ENCODE assay signal across 8 mouse cellular contexts in genomic region chr5:28166256-28167231, GRCm38 (mm10). TPM values are rescaled to one million over a fixed set of nuclear protein-coding genes. Genes with fewer than 3 reads are reported as not detected.
DNase-seq lines count a peak whose midpoint lies in the region; ATAC-seq and TF ChIP-seq lines count a peak whose summit lies in the region.
"Had no signal": no experiment of that assay in that cellular context is flagged by ENCODE, and none has a peak within 500 bp of the region (broad histone marks: within the 10 kb centered on the region; RNA-seq: fewer than 3 reads in every experiment).

No protein-coding gene starts in this region.

- no peaks in the 10 kb centered on the region; the same call in 1 of the 2 replicates for H3K9me3 ChIP-seq in E14TG2a.4 (ENCODE audit: low read length)
- no peaks in the 10 kb centered on the region for H3K9me3 ChIP-seq in kidney, embryonic 14.5 days (ENCODE audit: control insufficient read depth, low read length)

- WGBS in kidney, embryonic 14.5 days: under 1% methylated on average over 87 of the region's 111 CpGs

- peaks cover 87% of the 10 kb centered on the region for H3K27me3 ChIP-seq in E14TG2a.4 (ENCODE audit: insufficient read depth, low read length)
- H3K27me3 ChIP-seq in kidney, embryonic 14.5 days (ENCODE audit: control insufficient read depth, insufficient read depth, low read length): peaks cover 90% of the 10 kb centered on the region

- peak overlapping the region; percentile 86 for H3K4me2 ChIP-seq in kidney, embryonic 14.5 days (replicated peaks; ENCODE audit: low read depth, low read length)

- H3K4me1 ChIP-seq in E14TG2a.4 (replicated peaks; ENCODE audit: low read depth, low read length): peaks cover 58% of the 10 kb centered on the region
- peaks cover 14% of the 10 kb centered on the region; the same call in 1 of the 2 replicates for H3K4me1 ChIP-seq in kidney, embryonic 14.5 days (ENCODE audit: control insufficient read depth, insufficient read depth, low read length)

- H3K27ac ChIP-seq in kidney, embryonic 14.5 days (ENCODE audit: low read depth, low read length): no peak overlapping the region

- peak; percentile 51 for DNase-seq in CD4-positive helper T cell, adult 2 months (ENCODE audit: low read depth, low spot score)
- DNase-seq in cerebellum, adult 9-10 months: peak; percentile 72
- peak; percentile 17 to 42 for DNase-seq in lung, postnatal 4 days
- no peak for DNase-seq in testis, postnatal 10 days (ENCODE audit: low spot score)

- ATAC-seq in granulocyte monocyte progenitor cell, adult 5-6 weeks (replicated peaks; ENCODE audit: poor library complexity, severe bottlenecking): peak; percentile 34; the same call in 1 of the 2 replicates
- ATAC-seq in kidney, embryonic 14.5 days (ENCODE audit: low FRiP score, low TSS enrichment): peak; percentile 34; the same call in 1 of the 2 replicates

- H3K9ac ChIP-seq in kidney, embryonic 14.5 days (ENCODE audit: low read depth, low read length): peak overlapping the region; percentile 31; the same call in 1 of the 2 replicates

- TF ChIP-seq CTCF in E14TG2a.4 (conservative IDR thresholded peaks at IDR 0.05; ENCODE audit: low read length): no peak

- no peaks in the 10 kb centered on the region for H3K36me3 ChIP-seq in E14TG2a.4 (ENCODE audit: insufficient read depth, low read length)
- H3K36me3 ChIP-seq in kidney, embryonic 14.5 days (ENCODE audit: control insufficient read depth, insufficient read depth, low read length): no peaks in the 10 kb centered on the region

- H3K4me3 ChIP-seq in E14TG2a.4 (replicated peaks; ENCODE audit: low read length): peak overlapping the region; percentile 79
- peak overlapping the region; percentile 42 for H3K4me3 ChIP-seq in kidney, embryonic 14.5 days (ENCODE audit: low read length)
- H3K4me3 ChIP-seq: erythroblast, embryonic 14.5 days had no signal

RNA-seq across cellular contexts. Expression of gene En2, which starts 1.1 kb away (rescaled TPM):
- total RNA-seq in granulocyte monocyte progenitor cell, adult 5-6 weeks (2014; fragmentation: Nextera tagmentation): not detected in 2 replicates
- not detected in 2 replicates for total RNA-seq in granulocyte monocyte progenitor cell, adult 5-6 weeks (2017)
- polyA plus RNA-seq in kidney, embryonic 14.5 days (2014; fragmentation: Nextera tagmentation; extraction: Ambion mirVana): 0.10 and 0.27 TPM in 2 replicates
- polyA plus RNA-seq: erythroblast, embryonic 14.5 days had no signal
